Mouse (Mus musculus) forebrain, embryonic 16.5 days (tissue): ENCODE data around the gene Yeats2. TPM values are rescaled to one million over a fixed set of nuclear protein-coding genes. Genes with fewer than 3 reads are reported as not detected.
"Not testable (repeated sequence)": the region's sequence is repeated elsewhere in the genome, so short reads cannot be mapped to it uniquely, and the experiment has no call there.

Experiments used
- ATAC-seq: fragments of 200-750 bp; cut with Nextera tagmentation; 2 replicates; pipeline ENCODE4 v1.8.0; 2017; ENCODE audit warnings: mild to moderate bottlenecking, moderate library complexity
- H3K27ac ChIP-seq: fragments of 300-500 bp; sonication (generic); 2 replicates; pipeline ENCODE4 v1.5.1; 2014; ENCODE audit warnings: low read length, control low read depth
- H3K27me3 ChIP-seq: fragments of 300-500 bp; sonication (generic); replicated peaks from 2 replicates; pipeline ENCODE4 v1.6.1; 2014; ENCODE audit warnings: low read length; ENCODE audit not compliant: control insufficient read depth, insufficient read depth
- H3K36me3 ChIP-seq: fragments of 300-500 bp; sonication (generic); 2 replicates; pipeline ENCODE4 v1.6.1; 2014; ENCODE audit not compliant: control insufficient read depth, insufficient read depth
- H3K4me1 ChIP-seq: fragments of 300-500 bp; sonication (generic); replicated peaks from 2 replicates; pipeline ENCODE4 v1.6.1; 2014; ENCODE audit warnings: low read length; ENCODE audit not compliant: control insufficient read depth, insufficient read depth
- H3K4me2 ChIP-seq: fragments of 300-500 bp; sonication (generic); 2 replicates; pipeline ENCODE4 v1.6.1; 2014; ENCODE audit warnings: mild to moderate bottlenecking, low read length, control low read depth
- H3K4me3 ChIP-seq: fragments of 300-500 bp; sonication (generic); replicated peaks from 2 replicates; pipeline ENCODE4 v1.5.1; 2014; ENCODE audit warnings: mild to moderate bottlenecking, low read length, control low read depth
- H3K9ac ChIP-seq: fragments of 300-500 bp; sonication (generic); replicated peaks from 2 replicates; pipeline ENCODE4 v1.6.1; 2014; ENCODE audit warnings: low read depth, low read length, control low read depth
- H3K9me3 ChIP-seq: fragments of 300-500 bp; sonication (generic); 2 replicates; pipeline ENCODE4 v1.6.1; 2016; ENCODE audit warnings: low read length; ENCODE audit not compliant: control insufficient read depth
- WGBS: fragments of 180-500 bp; shearing (Covaris S2); extraction: QIAGEN DNeasy Blood & Tissue Kit; methylation state at CpG from one replicate; pipeline ENCODE4 v1.1.7; 2014; 5-methylcytosine and 5-hydroxymethylcytosine counted together
- polyA plus RNA-seq: library from polyadenylated mRNA; unstranded; fragments of >200 nt; fragmentation: Nextera tagmentation; extraction: Ambion mirVana; gene quantifications from 2 replicates; pipeline ENCODE4 v1.2.1, GENCODE M21; 2015

Gene Yeats2
- polyA plus RNA-seq, 1 experiment from 2014 or later: 28.9 TPM

- H3K4me3 ChIP-seq: no peak overlapping the region
- H3K4me2 ChIP-seq: no peak overlapping the region
- H3K27ac ChIP-seq: no peak overlapping the region
- H3K9me3 ChIP-seq: no peaks in the 10 kb centered on the region
- ATAC-seq: peak; percentile 59
- no peaks in the 10 kb centered on the region for H3K27me3 ChIP-seq
- peaks cover 14% of the 10 kb centered on the region for H3K4me1 ChIP-seq
- H3K36me3 ChIP-seq: peaks cover 40% of the 10 kb centered on the region
- 63% methylated on average over 2 of the region's 2 CpGs for WGBS
- H3K9ac ChIP-seq: no peak overlapping the region
Observed at GRCm38 (mm10) chr16:20112649-20113048, 28.2 kb upstream of the Yeats2 start.

- Histone ChIP-seq H3K36me3 (peaks cover 33% of the 10 kb centered on the region), H3K4me3 (no peak overlapping the region), H3K27me3 (no peaks in the 10 kb centered on the region), H3K4me2 (no peak overlapping the region), H3K27ac (no peak overlapping the region), H3K9me3 (no peaks in the 10 kb centered on the region), H3K4me1 (peaks cover 7% of the 10 kb centered on the region; the same call in 1 of the 2 replicates), H3K9ac (no peak overlapping the region)
- WGBS: 84% methylated on average over 4 of the region's 4 CpGs
- ATAC-seq: no peak
Observed at GRCm38 (mm10) chr16:20116069-20116468, 24.8 kb upstream of the Yeats2 start.

- not testable (repeated sequence) for H3K27ac ChIP-seq, ATAC-seq, H3K9me3 ChIP-seq, H3K9ac ChIP-seq, H3K4me3 ChIP-seq, H3K27me3 ChIP-seq, H3K4me1 ChIP-seq, H3K4me2 ChIP-seq
- 85% methylated on average over 10 of the region's 10 CpGs for WGBS
- H3K36me3 ChIP-seq: peaks cover 22% of the 10 kb centered on the region
Observed at GRCm38 (mm10) chr16:20126319-20126883, 14.5 kb upstream of the Yeats2 start.

GRCm38 (mm10) chr16:20130397-20130796 is 10.5 kb upstream of the Yeats2 start:
- Histone ChIP-seq H3K4me2 (no peak overlapping the region), H3K4me1 (no peaks in the 10 kb centered on the region), H3K9ac (no peak overlapping the region), H3K36me3 (peaks cover 8% of the 10 kb centered on the region), H3K4me3 (no peak overlapping the region), H3K27ac (no peak overlapping the region), H3K27me3 (no peaks in the 10 kb centered on the region), H3K9me3 (no peaks in the 10 kb centered on the region)
- ATAC-seq: no peak
- 33% methylated on average over 2 of the region's 2 CpGs for WGBS

- 97% methylated on average over 3 of the region's 3 CpGs for WGBS
- H3K36me3 ChIP-seq: 0 out of 2 replicates have a peak, but pooled peaks cover 2% of the 10 kb centered on the region
- no peak for ATAC-seq
Observed at GRCm38 (mm10) chr16:20144568-20144967, 3.7 kb downstream of the Yeats2 start.

GRCm38 (mm10) chr16:20151991-20152390 is 11.1 kb downstream of the Yeats2 start:
- ATAC-seq: no peak
- Histone ChIP-seq H3K9ac (no peak overlapping the region), H3K9me3 (no peaks in the 10 kb centered on the region), H3K27ac (no peak overlapping the region), H3K4me1 (no peaks in the 10 kb centered on the region), H3K36me3 (peaks cover 18% of the 10 kb centered on the region), H3K4me2 (no peak overlapping the region), H3K4me3 (no peak overlapping the region), H3K27me3 (no peaks in the 10 kb centered on the region)
- 83% methylated on average over 5 of the region's 5 CpGs for WGBS

More at GRCm38 (mm10) chr16:20144568-20144967, 3.7 kb downstream of the Yeats2 start:
- Histone ChIP-seq H3K27me3 (no peaks in the 10 kb centered on the region), H3K4me2 (no peak overlapping the region), H3K4me1 (peaks cover 18% of the 10 kb centered on the region), H3K9ac (no peak overlapping the region), H3K9me3 (no peaks in the 10 kb centered on the region), H3K27ac (no peak overlapping the region), H3K4me3 (no peak overlapping the region)

GRCm38 (mm10) chr16:20153742-20154141 is 12.9 kb downstream of the Yeats2 start:
- ATAC-seq: no peak
- no peaks in the 10 kb centered on the region for H3K27me3 ChIP-seq
- H3K27ac ChIP-seq: no peak overlapping the region
- H3K36me3 ChIP-seq: peaks cover 25% of the 10 kb centered on the region
- H3K4me3 ChIP-seq: no peak overlapping the region
- no peak overlapping the region for H3K4me2 ChIP-seq
- H3K9ac ChIP-seq: no peak overlapping the region
- 72% methylated on average over 3 of the region's 3 CpGs for WGBS
- no peaks in the 10 kb centered on the region for H3K4me1 ChIP-seq
- H3K9me3 ChIP-seq: no peaks in the 10 kb centered on the region

- WGBS: 87% methylated on average over 2 of the region's 2 CpGs
- no peaks in the 10 kb centered on the region for H3K4me1 ChIP-seq
- no peak overlapping the region for H3K9ac ChIP-seq
- no peak overlapping the region for H3K4me3 ChIP-seq
- peaks cover 54% of the 10 kb centered on the region for H3K36me3 ChIP-seq
- ATAC-seq: no peak
- H3K27me3 ChIP-seq: no peaks in the 10 kb centered on the region
- no peaks in the 10 kb centered on the region for H3K9me3 ChIP-seq
- no peak overlapping the region for H3K27ac ChIP-seq
- H3K4me2 ChIP-seq: no peak overlapping the region
Observed at GRCm38 (mm10) chr16:20160130-20160529, 19.3 kb downstream of the Yeats2 start.

GRCm38 (mm10) chr16:20169071-20169470 is 28.2 kb downstream of the Yeats2 start:
- H3K4me3 ChIP-seq: no peak overlapping the region
- peaks cover 51% of the 10 kb centered on the region for H3K36me3 ChIP-seq
- 79% methylated on average over 3 of the region's 3 CpGs for whole genome bisulfite sequencing
- H3K27ac ChIP-seq: no peak overlapping the region
- peaks cover 3% of the 10 kb centered on the region; the same call in 1 of the 2 replicates for H3K9me3 ChIP-seq
- H3K4me1 ChIP-seq: no peaks in the 10 kb centered on the region
- no peak for ATAC-seq
- no peaks in the 10 kb centered on the region for H3K27me3 ChIP-seq
- H3K9ac ChIP-seq: no peak overlapping the region
- no peak overlapping the region for H3K4me2 ChIP-seq
